Mouse (Mus musculus): ENCODE results near the gene Col4a1.

Gene Col4a1

DNA sequence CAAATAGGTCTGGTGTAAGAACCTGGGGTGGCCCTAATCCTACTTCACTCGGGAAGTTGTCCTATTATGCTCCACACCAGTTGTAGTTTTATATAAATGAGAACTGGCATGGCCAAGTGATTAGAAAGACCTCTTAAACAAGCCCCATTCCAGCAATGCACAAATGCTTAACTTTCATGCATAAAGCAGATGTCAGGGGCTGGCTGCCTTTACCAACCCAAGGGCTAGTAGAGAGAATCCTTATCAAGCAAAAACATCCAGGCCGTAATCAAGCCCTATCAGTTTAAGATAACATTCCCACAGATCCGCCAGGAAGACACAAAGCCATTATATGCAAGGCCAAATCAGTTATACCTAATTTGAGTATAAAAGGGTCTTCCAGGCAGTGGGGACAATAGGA is 46.7 kb downstream of the Col4a1 start:
- DNase-seq (ENCODE audit: low read depth), result no peak

DNA sequence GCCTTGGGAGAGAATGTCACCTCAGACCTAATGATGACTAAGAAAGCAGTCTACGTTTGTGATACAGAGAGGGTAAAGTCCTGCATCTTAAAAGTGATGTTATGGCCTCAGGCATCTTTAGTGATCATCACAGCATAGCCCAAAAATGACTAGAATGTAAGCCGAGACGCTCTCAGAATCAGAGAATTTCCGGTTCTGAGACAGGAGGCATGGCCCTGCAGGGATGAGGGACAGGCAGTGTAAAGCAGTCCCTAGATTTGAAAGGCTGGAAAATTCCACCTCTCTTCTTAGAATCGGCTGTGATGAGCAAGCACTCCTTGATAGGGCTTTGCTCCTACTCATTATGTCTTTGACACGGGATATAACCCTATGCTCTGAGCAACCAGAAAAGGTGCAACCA is 48.8 kb downstream of the Col4a1 start:
- DNase-seq (ENCODE audit: low read depth), result no peak

GRCm38 (mm10) chr8:11262031-11262735 is 50.4 kb downstream of the Col4a1 start:
- no peak for DNase-seq (ENCODE audit: low read depth)

DNA sequence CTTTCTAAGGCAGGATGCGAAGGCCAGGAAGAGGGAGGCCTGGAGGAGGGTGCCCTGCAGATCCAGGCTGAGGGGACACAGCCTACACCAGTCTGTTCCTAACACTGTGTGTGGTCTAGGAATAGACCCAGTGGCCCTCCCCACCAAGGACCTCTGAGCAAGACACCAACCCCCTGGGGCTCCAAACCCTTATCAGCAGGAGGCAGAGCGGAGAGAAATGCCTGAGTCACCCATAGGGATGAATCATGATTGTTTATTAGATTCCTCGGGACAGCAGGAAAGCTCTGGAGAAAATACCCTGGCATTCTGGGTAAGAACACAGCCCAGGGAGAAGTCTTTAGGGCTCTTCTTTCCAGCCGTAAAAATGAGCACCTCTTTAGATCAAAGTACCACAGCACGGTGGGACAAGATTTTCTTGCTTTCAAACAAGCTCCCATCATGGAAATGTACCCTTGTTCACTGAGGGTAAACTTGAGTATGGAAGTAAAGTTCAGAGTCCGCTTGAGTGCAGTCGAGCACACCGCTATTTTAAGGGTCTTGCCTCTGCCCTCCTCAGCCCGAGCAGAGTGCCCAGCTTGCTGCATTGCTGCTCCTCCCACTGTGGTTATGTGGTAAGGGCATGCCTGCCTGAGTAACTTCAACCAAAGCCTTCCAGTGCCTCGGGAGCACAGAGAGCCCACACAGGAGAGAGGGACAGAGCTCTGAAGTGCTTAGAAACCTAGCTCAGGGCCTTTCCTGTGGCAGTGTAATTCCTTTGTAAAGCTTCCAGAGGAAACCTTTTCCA is 52.6 kb downstream of the Col4a1 start:
- peak; percentile 86 for DNase-seq (ENCODE audit: low read depth)

DNA sequence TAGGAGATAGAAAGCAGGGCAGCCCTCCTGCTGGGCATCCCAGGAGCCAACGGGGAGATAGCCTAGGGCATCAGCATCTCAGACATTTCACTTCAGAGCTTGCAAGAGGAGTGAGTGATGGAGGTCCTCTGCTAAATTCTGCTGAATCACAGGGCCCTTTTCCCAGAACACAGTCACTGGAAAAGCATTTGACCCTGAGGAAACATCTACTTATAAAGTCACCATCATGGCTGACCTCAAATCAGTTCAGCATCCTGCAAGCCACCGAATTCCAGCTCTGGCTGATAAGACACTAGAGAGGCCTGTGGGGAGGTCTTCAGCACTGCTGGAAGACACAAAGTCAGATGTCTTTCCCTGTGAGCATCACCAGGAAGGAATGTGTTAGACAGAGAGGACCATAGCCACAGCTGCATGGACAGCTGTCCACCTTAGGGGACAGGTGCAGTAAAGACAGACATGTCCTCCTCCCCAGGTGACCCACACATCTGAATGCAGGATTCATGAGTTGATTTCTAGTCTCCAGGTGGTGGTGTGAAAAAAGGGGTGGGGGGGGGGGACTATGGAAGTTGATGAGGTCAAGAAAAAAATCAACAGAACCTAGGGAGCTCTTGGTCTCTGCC is 54.0 kb downstream of the Col4a1 start:
- no peak for DNase-seq (ENCODE audit: low read depth)

GRCm38 (mm10) chr8:11257079-11258017 is 55.3 kb downstream of the Col4a1 start:
- peak; percentile 43 for DNase-seq (ENCODE audit: low read depth)

- DNase-seq (ENCODE audit: low read depth), result no peak
These were observed 56.2 kb downstream of the Col4a1 start for GRCm38 (mm10) chr8:11256405-11256804.

GRCm38 (mm10) chr8:11255680-11256079 is 56.9 kb downstream of the Col4a1 start:
- no peak for DNase-seq (ENCODE audit: low read depth)

GRCm38 (mm10) chr8:11254914-11255530 is 57.6 kb downstream of the Col4a1 start:
- no peak for DNase-seq (ENCODE audit: low read depth)

GRCm38 (mm10) chr8:11254510-11254909 is 58.1 kb downstream of the Col4a1 start:
- DNase-seq (ENCODE audit: low read depth), result no peak

- peak; percentile 71 for DNase-seq (ENCODE audit: low read depth)
These were observed 59.1 kb downstream of the Col4a1 start for GRCm38 (mm10) chr8:11253556-11253955.

DNA sequence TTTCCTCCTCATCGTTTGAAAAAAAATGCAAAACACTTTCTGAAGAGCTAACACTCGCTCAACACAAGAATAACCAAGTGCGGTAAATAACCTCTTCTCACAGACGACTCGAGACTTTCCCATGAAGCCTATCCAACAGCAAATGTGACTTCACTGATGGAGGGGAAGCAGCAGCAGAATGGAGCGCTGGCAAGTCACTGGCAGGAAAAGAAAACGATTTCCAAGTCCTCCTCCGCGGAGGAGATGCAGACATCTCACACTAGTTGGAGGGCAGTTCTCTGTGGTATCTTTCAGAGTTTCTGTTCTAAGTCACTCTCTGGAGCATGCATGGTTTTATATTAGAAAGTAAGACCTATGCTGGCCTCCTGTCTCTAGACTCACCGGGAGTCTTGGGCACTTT is 59.6 kb downstream of the Col4a1 start:
- no peak for DNase-seq (ENCODE audit: low read depth)

DNA sequence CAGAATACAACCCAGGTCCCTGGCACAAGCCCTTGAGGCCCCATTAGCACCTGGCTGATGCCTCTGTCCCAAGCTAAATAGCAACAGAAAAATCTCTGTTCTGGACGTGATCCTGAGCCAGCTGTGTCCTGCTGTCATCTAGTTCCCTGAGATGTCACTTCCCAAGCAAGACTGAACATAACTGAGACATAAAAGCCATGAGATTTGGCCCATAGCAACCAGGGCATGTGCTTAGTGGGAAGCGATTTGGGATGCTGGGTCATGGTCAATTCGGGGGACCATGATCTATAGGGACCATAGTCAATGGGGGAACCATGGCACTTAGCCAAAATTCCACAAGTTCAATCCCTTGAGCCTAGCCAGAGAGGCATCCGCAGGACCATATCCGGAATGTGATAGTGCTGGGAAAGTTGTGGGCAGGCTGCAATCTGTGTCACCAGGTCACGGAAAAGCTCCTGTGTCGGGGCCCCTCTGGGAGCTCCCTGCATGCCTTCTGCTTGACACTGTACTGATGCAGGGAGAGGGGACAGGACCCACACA is 60.3 kb downstream of the Col4a1 start:
- no peak for DNase-seq (ENCODE audit: low read depth)

- DNase-seq (ENCODE audit: low read depth), result no peak
These were observed 62.5 kb downstream of the Col4a1 start for GRCm38 (mm10) chr8:11250149-11250548.

DNA sequence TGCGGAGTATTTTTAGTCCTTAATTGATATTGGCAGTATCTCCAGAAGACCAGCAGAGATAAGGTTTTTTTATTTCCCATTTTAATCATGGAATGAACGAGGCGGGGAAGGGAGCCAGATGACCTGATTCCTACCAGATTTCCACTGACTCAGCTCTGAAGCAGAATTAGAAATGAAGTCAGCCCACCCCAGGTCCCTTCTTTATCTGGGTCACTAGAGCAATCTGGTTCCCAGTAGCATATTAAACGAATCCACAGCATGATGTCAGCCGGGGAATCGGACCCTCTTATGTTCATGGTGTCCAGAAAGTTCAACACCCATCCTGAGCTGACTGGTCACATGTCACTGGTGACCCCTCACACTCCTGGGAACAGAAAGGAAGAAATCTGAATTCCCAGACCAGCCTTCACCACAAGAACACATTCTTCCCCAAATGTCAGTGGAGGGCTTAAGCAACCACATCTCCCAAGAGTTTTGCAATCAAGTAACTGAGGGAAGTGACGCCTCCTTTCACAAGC is 63.0 kb downstream of the Col4a1 start:
- peak; percentile 36 for DNase-seq (ENCODE audit: low read depth)

DNA sequence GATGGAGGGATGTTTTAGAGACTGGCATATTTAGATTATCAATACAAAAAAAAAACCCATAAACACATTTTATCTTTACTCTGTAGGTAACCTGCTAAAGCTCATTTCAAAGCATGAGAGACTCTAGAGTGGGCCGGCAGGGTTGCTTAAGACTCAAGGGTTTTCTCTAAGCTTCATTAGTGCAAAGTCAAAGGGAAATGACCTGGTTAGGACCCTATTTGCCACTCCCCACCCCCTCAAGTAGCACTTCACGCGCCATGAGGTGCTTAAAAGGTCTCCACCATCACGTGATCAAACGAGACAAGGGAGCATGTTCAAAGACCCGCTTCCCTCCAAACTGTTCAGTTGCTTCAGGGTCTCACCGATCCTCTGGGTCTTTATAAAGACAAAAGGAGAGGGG is 63.9 kb downstream of the Col4a1 start:
- DNase-seq (ENCODE audit: low read depth), result no peak

DNA sequence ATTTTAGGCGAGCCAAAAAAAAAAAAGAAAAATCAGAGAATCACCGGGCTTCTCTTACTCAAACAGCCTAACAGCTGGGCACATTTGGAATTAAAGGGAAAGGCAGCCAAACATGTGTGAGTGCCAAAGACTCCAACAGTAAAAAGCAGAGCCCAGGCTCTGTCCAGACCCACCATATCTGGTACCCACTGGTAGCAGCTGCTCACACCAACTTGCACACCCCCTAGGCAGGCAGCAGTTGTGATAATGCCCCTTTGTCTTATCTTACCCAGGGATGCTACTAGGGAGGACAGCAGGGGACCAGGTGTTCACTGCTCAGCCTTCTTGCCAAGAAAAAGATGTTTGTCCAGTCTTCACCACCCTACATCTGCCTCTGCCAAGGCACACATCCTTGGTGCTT is 71.1 kb downstream of the Col4a1 start:
- DNase-seq (ENCODE audit: low read depth), result no peak

- DNase-seq (ENCODE audit: low read depth), result no peak
These were observed 77.8 kb downstream of the Col4a1 start for GRCm38 (mm10) chr8:11234879-11235210.

GRCm38 (mm10) chr8:11234151-11234878 is 78.3 kb downstream of the Col4a1 start:
- DNase-seq (ENCODE audit: low read depth), result no peak

- DNase-seq (ENCODE audit: low read depth), result no peak
These were observed 79.6 kb downstream of the Col4a1 start for GRCm38 (mm10) chr8:11233009-11233408.
